Mouse (Mus musculus): ENCODE measurements around the gene Pak1ip1.

DNA sequence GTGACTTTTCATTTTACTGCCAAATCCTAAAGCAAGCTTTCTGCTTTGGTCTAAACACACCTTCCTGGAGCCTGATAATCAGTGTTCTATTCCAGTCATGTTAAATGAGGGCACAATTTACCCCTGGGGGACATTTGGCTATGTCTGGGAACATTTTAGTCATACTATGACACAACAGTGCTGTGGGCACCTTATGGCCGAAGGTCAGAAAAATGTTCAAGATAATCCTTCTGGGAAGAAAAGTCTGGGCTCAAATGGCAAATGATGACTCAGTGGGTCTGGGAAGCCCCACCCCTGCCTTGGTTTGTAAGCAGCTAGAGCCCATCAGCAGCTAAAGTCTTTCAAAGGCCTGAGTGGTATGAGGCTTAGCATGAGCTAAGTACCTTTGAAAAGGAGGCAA is 18.1 kb upstream of the Pak1ip1 start:
- TF ChIP-seq CTCF (IDR thresholded peaks at IDR 0.05; ENCODE audit: control insufficient read depth, insufficient read depth, insufficient read length) (no peak), MAX (IDR thresholded peaks at IDR 0.05) (no peak), USF1 (IDR thresholded peaks at IDR 0.05; ENCODE audit: low read depth) (no peak)

Measured in C2C12 (cell line).